Mouse (Mus musculus) kidney, adult 9 months (tissue): Measurements from ENCODE around the gene Acsl3.
A peak's percentile ranks its signal among the peaks of the same experiment; 100 is the strongest.

ENCODE experiments used
- DNase-seq: peaks from one replicate; pipeline ENCODE4 v3.0.0; 2022

Gene Acsl3

GRCm38 (mm10) chr1:78745230-78745777 lies 87.7 kb downstream of the Acsl3 start:
- DNase-seq: peak; percentile 44
